Mouse (Mus musculus) forebrain, embryonic 15.5 days (tissue): ENCODE data around the gene Dqx1. TPM values are rescaled to one million over a fixed set of nuclear protein-coding genes. Genes with fewer than 3 reads are reported as not detected.

Experiments
- ATAC-seq: fragments of 200-750 bp; cut with Nextera tagmentation; replicated peaks from 2 replicates; pipeline ENCODE4 v1.8.0; 2017; ENCODE audit warnings: mild to moderate bottlenecking, moderate TSS enrichment, moderate library complexity
- H3K27ac ChIP-seq: fragments of 300-500 bp; sonication (generic); replicated peaks from 2 replicates; pipeline ENCODE4 v1.5.1; 2015; ENCODE audit warnings: mild to moderate bottlenecking, inconsistent platforms
- H3K27me3 ChIP-seq: fragments of 300-500 bp; sonication (generic); 2 replicates; pipeline ENCODE4 v1.6.1; 2015; ENCODE audit warnings: inconsistent platforms
- H3K36me3 ChIP-seq: fragments of 300-500 bp; sonication (generic); 2 replicates; pipeline ENCODE4 v1.6.1; 2015; ENCODE audit warnings: mild to moderate bottlenecking, inconsistent platforms
- H3K4me1 ChIP-seq: fragments of 300-500 bp; sonication (generic); 2 replicates; pipeline ENCODE4 v1.6.1; 2015; ENCODE audit warnings: inconsistent platforms
- H3K4me2 ChIP-seq: fragments of 300-500 bp; sonication (generic); replicated peaks from 2 replicates; pipeline ENCODE4 v1.6.1; 2015; ENCODE audit warnings: mild to moderate bottlenecking, inconsistent platforms
- H3K4me3 ChIP-seq: fragments of 300-500 bp; sonication (generic); 2 replicates; pipeline ENCODE4 v1.5.1; 2015; ENCODE audit warnings: mild to moderate bottlenecking, inconsistent platforms
- H3K9ac ChIP-seq: fragments of 300-500 bp; sonication (generic); replicated peaks from 2 replicates; pipeline ENCODE4 v1.6.1; 2015; ENCODE audit warnings: mild to moderate bottlenecking, inconsistent platforms
- H3K9me3 ChIP-seq: fragments of 300-500 bp; sonication (generic); 2 replicates; pipeline ENCODE4 v1.6.1; 2016; ENCODE audit warnings: inconsistent platforms
- WGBS: fragments of 180-500 bp; shearing (Covaris S2); methylation state at CpG from one replicate; pipeline ENCODE4 v1.1.7; 2015; ENCODE audit warnings: mixed read lengths; 5-methylcytosine and 5-hydroxymethylcytosine counted together
- polyA plus RNA-seq: library from polyadenylated mRNA; unstranded; fragments of >200 nt; fragmentation: Nextera tagmentation; extraction: Ambion mirVana; gene quantifications from 2 replicates; pipeline ENCODE4 v1.2.1, GENCODE M21; 2015

The Dqx1 gene
- polyA plus RNA-seq, 1 experiment from 2014 or later = 0.34 TPM

DNA sequence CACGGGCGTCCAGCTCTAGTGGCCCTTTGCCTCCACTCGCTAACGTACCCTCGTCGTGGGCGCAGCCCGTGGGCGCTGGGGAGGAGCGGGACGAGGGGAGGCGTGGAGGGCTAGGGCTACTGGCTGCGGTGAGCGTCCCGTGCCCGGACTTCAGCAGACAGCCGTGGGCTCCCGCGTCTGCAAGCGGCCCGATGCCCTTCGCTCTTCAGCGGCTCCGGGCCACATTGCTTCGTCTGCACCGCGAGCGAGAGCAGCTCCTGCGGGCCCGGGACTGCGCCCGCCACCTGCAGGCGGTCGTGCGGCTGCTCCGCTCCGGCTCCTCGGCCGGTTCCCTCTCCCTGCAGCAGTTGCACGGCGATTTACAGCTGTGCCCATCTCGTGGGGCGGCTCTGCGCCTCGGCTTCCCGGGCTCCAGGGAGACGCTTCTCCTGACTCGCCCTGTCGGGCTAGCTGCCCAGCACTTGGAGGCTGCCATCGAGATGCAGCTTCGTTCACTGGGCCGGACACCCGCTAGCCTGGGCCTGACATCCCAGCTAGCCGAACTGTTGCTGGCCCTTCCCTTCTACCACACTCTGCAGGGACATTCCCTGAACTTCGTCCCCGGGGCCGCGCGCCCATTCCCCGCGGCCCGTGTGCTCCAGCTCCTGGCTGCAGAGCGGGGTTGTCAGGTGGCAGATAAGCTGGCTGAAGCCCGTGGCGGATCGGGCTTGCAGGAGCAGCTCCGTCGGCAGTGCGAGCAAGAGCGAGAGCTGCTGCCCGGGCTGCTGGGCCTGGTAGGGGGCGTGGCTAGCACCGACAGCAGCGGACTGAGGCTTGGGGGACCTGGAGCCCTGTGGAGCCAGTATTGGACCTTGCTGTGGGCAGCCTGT lies 44.3 kb downstream of the Dqx1 start:
- H3K36me3 ChIP-seq = no peaks in the 10 kb centered on the region
- peak; percentile 76 for ATAC-seq
- peak overlapping the region; percentile 84 for H3K9ac ChIP-seq
- under 1% methylated on average over 74 of the region's 74 CpGs for WGBS
- peak overlapping the region; percentile 82 for H3K27ac ChIP-seq
- H3K27me3 ChIP-seq = peaks cover 3% of the 10 kb centered on the region; the same call in 1 of the 2 replicates
- peak overlapping the region; percentile 84 for H3K4me3 ChIP-seq
- H3K4me1 ChIP-seq = peaks cover 26% of the 10 kb centered on the region
- peak overlapping the region; percentile 100 for H3K4me2 ChIP-seq
- H3K9me3 ChIP-seq = no peaks in the 10 kb centered on the region

DNA sequence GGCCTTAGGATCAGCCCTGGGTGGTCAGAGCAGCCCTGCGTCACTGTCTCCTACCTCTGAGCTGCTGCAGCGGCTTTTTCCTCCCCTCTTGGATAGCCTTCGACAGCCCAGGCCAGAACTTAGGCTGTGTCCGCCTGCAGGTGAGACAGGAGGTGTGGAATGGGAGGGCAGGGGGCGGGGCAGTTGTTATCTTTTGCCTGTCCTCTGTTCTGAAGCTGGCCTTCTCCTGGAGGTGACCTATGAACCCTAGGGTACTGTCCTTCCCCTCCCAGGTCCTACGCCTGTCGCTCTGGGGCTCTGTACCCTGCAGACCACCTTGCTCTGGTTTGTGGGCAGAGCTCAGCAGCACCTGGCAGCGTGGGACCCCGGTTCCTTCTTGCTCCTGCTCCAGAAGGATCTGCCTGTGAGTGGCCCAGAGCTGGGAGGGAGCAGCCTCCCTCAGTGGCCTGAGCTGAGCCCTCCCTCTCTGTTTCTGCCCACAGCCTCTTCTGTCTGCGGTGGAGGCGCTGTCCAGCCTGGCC lies 45.5 kb downstream of the Dqx1 start:
- 49% methylated on average over 11 of the region's 11 CpGs for WGBS
- Histone ChIP-seq H3K4me1 (peaks cover 32% of the 10 kb centered on the region), H3K9me3 (no peaks in the 10 kb centered on the region), H3K4me3 (peak overlapping the region; percentile 84; the same call in 1 of the 2 replicates), H3K36me3 (no peaks in the 10 kb centered on the region), H3K9ac (peak overlapping the region; percentile 84; the same call in 1 of the 2 replicates), H3K27ac (0 out of 2 replicates have a peak overlapping the region, but pooled peaks have one; percentile 0), H3K4me2 (peak overlapping the region; percentile 100), H3K27me3 (no peaks in the 10 kb centered on the region)
- ATAC-seq = no peak

DNA sequence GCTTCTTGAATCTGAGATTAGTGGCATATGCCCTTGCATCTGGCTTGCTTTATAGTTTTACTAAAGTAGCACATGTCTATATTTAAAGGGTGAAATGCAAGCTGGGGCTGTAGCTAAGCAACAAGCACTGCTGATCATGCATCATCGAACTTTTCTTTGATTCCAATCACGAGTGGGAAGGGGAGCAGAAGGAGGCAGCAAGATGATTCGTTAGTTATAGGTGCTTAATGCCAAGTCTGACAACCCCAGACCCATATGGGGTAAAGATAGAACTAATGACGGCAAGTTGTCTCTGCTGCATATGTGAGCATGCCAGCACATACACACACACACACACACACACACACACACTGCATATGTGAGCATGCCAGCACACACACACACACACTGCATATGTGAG lies 46.5 kb downstream of the Dqx1 start:
- Histone ChIP-seq H3K27ac (no peak overlapping the region), H3K9me3 (no peaks in the 10 kb centered on the region), H3K4me3 (no peak overlapping the region), H3K36me3 (no peaks in the 10 kb centered on the region), H3K27me3 (no peaks in the 10 kb centered on the region), H3K9ac (no peak overlapping the region), H3K4me2 (no peak overlapping the region), H3K4me1 (peaks cover 37% of the 10 kb centered on the region)
- ATAC-seq = peak; percentile 38
- WGBS = 40% methylated on average over 4 of the region's 4 CpGs

DNA sequence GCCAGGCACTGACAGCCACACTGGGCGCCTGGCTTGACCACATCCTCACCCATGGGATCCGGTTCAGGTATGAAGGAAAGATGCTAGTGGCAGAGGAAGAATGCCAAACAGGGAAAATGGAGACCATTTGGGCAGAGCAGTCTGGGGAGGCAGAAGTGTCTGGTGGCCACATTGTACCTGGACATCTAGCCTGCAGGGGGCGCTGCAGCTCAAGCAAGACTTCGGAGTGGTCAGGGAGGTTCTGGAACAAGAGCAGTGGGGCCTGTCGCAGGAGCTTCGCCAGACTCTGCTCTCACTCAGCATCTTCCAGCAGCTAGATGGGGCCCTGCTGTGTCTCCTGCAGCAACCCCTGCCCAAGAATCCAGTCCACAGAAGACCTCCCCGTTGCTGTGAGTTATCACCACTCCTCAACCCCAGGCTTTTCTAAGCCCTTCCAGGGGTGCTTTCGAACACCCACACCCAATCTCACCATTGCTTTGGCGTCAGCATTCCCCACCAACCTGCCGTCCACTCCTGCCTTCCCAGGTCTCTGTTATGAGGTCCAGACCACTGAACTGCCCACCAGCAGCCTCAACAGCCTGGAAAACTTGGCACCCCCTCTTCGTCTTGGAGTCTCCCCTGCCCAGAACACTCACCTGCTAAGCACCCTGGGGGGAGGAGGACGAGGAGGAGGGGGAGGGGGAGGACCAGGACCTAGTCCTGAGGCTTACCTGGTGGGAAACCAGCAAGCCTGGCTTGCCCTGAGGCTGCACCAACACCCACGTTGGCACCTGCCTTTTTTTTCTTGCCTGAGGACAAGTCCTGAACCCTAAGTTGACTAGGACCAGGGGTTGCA lies 50.1 kb downstream of the Dqx1 start:
- no peaks in the 10 kb centered on the region for H3K27me3 ChIP-seq
- peak overlapping the region; percentile 83 for H3K4me2 ChIP-seq
- no peak overlapping the region for H3K9ac ChIP-seq
- H3K4me1 ChIP-seq = peaks cover 31% of the 10 kb centered on the region
- H3K9me3 ChIP-seq = no peaks in the 10 kb centered on the region
- no peak for ATAC-seq
- H3K27ac ChIP-seq = peak overlapping the region; percentile 80; the same call in 1 of the 2 replicates
- H3K4me3 ChIP-seq = peak overlapping the region; percentile 87
- peaks cover 4% of the 10 kb centered on the region; the same call in 1 of the 2 replicates for H3K36me3 ChIP-seq
- WGBS = 35% methylated on average over 13 of the region's 13 CpGs

DNA sequence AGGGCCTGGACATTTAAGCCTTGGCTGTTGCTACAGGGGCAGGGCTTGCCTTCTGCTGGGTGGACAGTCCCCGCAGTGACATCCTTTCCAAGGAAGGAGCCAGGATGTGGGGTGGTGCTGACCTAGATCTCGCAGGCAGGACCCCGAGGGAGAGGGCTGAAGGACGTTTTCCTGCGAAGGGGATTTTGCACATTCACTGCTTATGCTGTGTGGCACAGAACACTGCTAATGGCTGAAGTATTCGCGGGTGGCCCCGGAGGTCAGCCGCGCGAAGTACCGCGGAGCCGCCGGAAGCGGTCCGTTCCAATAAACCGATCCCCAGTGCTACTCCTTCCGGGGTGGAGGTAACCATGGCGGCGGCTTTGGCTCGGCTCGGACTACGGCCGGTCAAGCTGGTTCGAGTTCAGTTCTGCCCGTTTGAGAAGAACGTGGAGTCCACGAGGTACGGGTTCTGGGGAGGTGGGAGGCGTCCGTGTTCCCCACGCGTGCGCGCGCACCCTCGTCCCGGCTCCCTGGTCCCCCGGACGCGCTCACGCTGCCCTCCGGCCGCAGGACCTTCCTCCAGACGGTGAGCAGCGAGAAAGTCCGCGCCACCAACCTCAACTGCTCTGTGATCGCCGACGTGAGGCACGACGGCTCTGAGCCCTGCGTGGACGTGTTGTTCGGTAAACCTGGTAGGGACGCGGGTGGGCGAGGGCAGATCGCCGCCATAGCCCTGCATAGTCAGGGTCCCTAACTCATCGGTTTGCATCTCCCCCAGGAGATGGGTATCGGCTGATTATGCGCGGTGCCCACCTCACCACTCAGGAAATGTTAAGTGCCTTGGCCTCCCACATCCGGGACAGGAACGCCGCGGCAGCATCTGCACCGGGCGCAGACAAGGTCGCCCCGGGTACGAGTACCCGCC lies 51.4 kb downstream of the Dqx1 start, which contains the start of gene Mrpl53:
Mrpl53 (plus strand) TSS at position 279 of the 907 bp plus-strand sequence.
- H3K9ac ChIP-seq = peak within 1 kb of the TSS; percentile 89
- peak within 1 kb of the TSS; percentile 83 for H3K4me2 ChIP-seq
- H3K27me3 ChIP-seq = no peaks in the 10 kb centered on the region
- H3K36me3 ChIP-seq = peaks cover 4% of the 10 kb centered on the region; the same call in 1 of the 2 replicates
- H3K27ac ChIP-seq = peak within 1 kb of the TSS; percentile 80
- no peaks in the 10 kb centered on the region for H3K9me3 ChIP-seq
- peaks cover 22% of the 10 kb centered on the region for H3K4me1 ChIP-seq
- under 1% methylated on average over 76 of the region's 76 CpGs for WGBS
- H3K4me3 ChIP-seq = peak within 1 kb of the TSS; percentile 87
- ATAC-seq = peak; percentile 83

DNA sequence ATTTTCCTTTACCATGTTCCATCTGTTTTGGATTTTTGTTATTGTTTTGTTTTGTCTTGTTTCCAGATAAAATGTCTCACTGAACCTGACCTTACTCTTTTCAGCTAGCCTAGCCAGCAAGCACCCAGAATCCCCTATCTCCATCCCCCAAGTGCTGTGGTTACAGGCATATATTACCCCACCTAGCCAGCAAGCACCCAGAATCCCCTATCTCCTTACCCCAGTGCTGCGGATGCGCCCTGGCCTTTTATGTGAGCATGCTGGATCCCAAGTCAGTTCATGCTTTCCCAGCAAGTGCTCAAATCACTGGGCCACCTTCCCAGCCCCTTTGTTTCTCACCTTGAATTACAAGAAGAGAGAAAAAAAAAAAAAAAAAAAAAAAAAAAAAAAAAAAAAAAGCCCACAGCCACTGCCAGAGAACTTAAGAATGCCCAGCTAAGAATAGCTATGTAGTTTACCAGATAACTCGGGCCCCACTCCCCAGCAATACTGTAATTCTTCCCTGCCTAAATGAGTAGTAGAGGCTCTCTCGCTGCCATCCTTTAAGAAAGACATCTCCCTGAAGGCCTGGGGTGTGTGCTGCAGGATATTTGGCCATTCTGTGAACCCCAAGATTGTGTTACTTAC lies 54.0 kb downstream of the Dqx1 start:
- Histone ChIP-seq H3K9ac (no peak overlapping the region), H3K4me2 (no peak overlapping the region), H3K36me3 (peaks cover 4% of the 10 kb centered on the region; the same call in 1 of the 2 replicates), H3K27ac (no peak overlapping the region), H3K27me3 (no peaks in the 10 kb centered on the region), H3K4me3 (no peak overlapping the region), H3K4me1 (peaks cover 39% of the 10 kb centered on the region), H3K9me3 (no peaks in the 10 kb centered on the region)
- no peak for ATAC-seq
- 97% methylated on average over 4 of the region's 4 CpGs for WGBS

DNA sequence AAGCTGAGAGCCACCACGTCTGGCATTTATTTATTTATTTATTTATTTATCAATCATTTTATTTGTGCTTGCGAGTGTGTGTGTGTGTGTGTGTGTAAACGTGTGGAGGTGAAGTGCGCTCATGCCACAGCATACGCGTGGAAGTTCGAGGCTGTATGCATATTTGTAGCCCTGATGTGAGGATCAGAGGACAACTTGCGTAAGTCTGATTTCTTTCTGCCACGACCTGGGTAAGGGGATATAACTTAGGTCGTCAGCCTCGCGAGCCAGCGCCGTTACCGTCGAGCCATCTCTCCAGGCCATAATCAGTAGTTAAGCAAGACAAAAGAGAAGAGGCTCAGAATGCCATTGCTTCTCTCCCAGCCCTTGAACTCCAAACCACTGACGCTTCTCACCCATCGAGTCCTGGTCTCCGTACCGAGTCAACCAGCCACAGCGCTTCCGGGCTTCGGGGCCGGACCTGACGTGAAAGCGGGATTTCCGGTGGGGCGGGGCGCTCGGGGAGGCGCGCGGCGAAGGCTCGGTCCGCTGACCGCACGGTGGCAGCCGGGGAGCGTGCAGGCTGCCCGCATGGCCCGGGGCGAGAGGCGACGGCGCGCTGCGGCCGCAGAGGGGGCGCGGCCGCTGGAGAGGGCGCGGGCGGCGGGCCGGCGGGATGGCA lies 57.5 kb downstream of the Dqx1 start, which contains the start of gene Mogs:
Mogs (plus strand) TSS at position 486 of the 661 bp plus-strand sequence.
- 1% methylated on average over 43 of the region's 58 CpGs for WGBS
- peak; percentile 90 for ATAC-seq

DNA sequence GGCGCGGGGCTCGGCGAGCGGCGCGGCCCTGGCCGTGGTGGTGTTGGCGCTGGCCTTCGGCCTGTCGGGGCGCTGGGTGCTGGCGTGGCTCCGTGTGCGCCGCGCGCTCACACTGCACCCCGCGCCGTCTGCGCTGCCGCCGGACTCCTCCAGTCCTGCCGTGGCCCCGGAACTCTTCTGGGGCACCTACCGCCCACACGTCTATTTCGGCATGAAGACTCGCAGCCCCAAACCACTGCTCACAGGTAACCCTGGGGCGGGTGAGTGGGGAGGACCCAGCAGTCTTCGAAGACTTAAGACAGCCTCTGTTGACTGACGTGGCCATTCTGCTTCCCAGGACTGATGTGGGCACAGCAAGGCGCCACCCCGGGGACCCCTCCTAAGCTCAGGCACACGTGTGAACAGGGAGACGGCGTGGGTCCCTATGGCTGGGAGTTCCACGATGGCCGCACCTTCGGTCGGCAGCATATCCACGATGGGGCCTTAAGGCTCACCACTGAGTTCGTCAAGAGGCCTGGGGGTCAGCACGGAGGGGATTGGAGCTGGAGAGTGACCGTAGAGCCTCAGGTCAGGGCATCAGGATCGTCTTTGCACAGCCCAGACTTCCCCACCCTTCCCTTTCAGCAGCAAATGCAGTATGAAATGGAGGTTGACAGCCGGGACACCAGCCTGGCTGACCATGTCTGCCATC lies 58.2 kb downstream of the Dqx1 start:
- peak; percentile 62 for ATAC-seq
- H3K36me3 ChIP-seq = peaks cover 26% of the 10 kb centered on the region; the same call in 1 of the 2 replicates
- H3K4me2 ChIP-seq = peak overlapping the region; percentile 97
- H3K27me3 ChIP-seq = no peaks in the 10 kb centered on the region
- no peaks in the 10 kb centered on the region for H3K9me3 ChIP-seq
- peak overlapping the region; percentile 79 for H3K27ac ChIP-seq
- H3K9ac ChIP-seq = peak overlapping the region; percentile 81
- H3K4me1 ChIP-seq = peaks cover 44% of the 10 kb centered on the region
- 1% methylated on average over 47 of the region's 48 CpGs for WGBS
- peak overlapping the region; percentile 77 for H3K4me3 ChIP-seq

More for the DNA sequence above, 57.5 kb downstream of the Dqx1 start, which contains the start of gene Mogs:
- Histone ChIP-seq H3K4me3 (peak within 1 kb of the TSS; percentile 77), H3K4me2 (peak within 1 kb of the TSS; percentile 97), H3K27me3 (no peaks in the 10 kb centered on the region), H3K9me3 (no peaks in the 10 kb centered on the region), H3K36me3 (peaks cover 29% of the 10 kb centered on the region; the same call in 1 of the 2 replicates), H3K27ac (peak within 1 kb of the TSS; percentile 79), H3K4me1 (peaks cover 40% of the 10 kb centered on the region), H3K9ac (peak within 1 kb of the TSS; percentile 81)

DNA sequence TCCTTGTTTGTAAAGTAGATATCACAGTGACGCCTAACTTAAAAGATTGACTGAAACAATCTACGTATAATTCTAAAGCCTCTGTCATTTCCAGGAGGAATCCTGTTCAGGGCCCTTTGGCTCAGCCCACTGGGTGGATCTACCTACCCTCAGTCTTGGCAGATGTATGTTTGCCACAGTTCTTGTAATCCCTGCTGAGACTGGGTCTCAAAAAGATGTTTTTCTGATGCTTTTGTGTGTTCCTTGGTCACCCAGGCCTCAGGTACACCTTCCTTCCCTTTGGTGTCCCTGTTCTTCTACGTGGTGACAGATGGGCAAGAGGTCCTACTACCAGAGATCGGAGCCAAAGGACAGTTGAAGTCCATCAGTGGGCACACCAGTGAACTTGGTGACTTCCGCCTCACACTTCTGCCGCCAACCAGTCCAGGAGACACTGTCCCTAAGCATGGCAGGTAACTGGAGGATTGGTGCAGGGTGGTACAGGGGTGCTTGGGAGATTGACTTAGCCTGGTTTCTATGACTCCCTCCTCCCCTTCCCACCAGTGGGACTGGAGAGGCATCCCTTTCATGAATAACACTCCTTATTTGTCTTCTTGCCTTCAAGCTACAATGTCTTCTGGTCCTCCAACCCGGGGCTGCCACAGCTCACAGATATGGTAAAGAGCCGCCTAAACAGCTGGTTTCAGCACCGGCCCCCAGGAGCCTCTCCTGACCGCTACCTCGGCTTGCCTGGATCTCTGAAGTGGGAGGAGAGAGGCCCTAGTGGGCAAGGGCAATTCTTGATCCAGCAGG lies 58.9 kb downstream of the Dqx1 start:
- WGBS = 76% methylated on average over 11 of the region's 11 CpGs
- no peaks in the 10 kb centered on the region for H3K9me3 ChIP-seq
- H3K9ac ChIP-seq = peak overlapping the region; percentile 81
- H3K4me3 ChIP-seq = peak overlapping the region; percentile 77
- peak overlapping the region; percentile 97 for H3K4me2 ChIP-seq
- ATAC-seq = no peak
- H3K4me1 ChIP-seq = peaks cover 44% of the 10 kb centered on the region
- peaks cover 25% of the 10 kb centered on the region; the same call in 1 of the 2 replicates for H3K36me3 ChIP-seq
- H3K27ac ChIP-seq = no peak overlapping the region
- H3K27me3 ChIP-seq = no peaks in the 10 kb centered on the region
